Mouse (Mus musculus) R1 (cell line): ENCODE measurements at regions not wholly inside any gene's neighbourhood (a gene's known extent, or its start where the extent isn't known, plus 50 kb on each side); places are given as distances from the start of the nearest gene placed in this dataset.

Experiments
- DNase-seq: peaks from one replicate; pipeline ENCODE4 v3.0.0-alpha.2; 2018; ENCODE audit warnings: low read depth, low spot score

DNA sequence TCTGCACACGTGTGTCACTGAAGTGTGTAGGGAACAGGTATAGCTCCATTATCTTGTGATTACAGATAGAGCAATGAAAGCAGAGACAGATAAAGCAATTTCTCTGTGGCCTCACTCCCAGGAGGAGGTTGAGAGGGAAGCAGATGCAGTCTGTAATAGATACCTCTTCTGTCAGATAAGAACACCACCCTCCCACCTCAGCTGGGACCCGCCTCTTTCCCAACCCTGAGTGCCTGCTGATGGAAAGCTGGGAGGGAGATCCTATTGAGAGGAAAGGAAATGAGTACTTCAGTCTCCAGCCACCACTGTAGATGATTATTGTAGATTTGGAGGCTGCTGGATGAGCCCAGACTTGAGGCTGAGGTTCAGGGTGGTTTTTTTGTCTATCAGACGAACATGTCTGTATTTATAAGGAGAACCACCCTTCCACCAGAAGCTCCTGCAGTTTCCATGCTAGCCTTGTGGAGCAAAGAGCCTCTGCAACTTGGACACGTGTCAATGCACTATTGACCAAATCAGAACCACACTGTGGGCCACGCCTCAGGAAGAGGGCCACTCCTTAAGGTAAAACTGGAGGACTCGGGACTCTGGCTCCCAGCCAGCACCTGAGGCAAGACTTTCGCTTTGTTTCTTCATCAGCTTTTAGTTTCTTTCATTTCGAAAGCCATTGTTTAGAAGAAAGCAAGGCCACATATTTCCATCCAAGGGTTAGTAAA, 55.3 kb upstream of the Plekha5 start:
- peak; percentile 58 for DNase-seq

DNA sequence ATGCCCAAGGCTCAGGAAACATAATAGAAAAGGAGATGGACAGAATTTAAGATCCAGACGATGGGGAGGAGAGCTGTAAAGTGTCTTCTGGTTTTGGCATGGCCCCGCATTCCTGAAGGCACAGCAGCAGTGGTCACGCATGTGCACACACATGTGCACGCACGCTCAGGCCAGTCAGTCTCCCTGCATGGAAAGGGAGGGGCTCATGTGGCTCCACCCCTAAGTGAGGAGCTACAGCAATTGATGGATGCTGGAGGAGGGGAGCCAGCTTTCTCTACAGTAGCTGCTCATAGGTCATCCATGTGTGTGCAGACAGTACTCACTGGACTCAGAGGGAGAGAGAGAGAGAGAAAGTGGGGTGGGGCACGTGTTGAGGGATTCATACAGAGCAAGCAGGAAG, 56.6 kb upstream of the Plekha5 start:
- DNase-seq, result no peak

DNA sequence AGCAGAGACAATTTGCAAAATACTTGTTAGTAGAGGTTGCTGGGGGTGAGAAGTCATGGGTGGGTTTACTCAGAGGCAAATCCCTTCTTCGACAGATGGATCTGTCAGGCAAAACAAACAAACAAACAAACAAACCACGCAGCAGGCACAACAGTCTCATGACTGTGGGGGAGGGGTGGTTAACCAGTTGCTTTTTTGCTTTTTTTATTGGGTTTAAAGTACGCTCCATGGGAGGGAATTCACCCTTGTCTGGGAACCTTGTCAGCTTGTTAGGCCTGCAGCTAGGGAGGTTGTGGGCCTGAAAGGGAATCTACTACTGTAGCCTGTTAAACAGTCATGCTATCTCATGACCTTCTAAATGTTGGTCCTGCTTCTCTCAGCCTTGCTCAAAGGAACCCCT, 57.1 kb upstream of the Plekha5 start:
- DNase-seq, result no peak

DNA sequence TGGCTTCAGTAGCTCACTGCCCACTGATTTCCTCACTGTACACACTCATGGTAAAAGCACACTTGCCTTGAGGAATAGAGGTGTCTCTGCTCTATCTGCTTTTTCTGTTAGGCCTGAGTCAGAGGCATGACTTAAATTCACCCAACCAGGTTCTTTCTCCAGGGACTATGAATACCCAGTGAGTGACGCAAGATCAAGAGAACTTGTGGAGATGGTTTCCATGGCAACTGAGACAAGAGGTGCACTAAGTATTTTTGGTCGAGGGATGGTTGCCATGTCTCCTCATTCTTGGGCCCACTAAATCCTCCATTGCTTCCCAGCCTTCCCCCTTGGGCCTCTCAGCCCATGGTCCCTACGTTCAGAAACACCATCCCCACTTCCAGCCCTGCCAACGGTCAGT, 62.9 kb upstream of the Plekha5 start:
- peak; percentile 59 for DNase-seq

DNA sequence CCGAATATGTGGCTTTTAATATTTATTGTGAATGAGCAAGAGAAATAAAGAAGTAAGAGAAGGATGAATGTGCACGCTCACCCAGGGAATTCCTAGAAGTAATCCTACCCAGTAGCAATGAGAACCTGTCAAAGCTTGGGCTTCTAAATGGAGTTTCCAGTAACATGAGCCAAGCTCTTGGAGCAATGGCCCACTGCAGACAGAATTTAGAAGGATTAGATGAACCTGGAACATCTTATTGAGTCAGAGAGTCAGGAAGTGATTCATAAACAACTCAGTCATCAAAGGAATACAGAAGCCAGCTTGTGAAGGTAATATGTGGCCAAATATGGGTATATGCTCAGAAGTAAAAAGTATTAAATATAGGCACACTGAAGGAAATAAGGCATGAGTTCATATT, 66.0 kb upstream of the Plekha5 start:
- DNase-seq, result no peak

DNA sequence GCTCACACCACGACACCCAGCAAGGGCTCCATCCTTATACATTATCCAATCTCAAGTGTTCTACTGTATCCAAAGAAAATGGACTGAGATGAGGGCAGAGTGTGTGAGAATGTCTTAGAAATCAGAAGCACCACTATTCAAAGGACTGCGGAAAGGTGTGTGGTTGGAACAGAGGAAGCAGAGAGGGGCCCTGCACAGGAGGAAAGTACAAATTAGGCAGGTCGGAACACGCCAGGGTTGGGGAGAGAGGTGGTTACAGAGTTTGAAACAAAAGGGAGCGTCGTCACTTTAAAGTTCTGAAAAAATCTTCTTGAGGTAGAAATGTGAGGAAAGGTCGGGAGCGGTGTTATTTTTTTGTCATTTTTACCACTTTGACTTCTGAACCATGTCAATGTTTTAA, 66.6 kb upstream of the Plekha5 start:
- DNase-seq, result no peak

DNA sequence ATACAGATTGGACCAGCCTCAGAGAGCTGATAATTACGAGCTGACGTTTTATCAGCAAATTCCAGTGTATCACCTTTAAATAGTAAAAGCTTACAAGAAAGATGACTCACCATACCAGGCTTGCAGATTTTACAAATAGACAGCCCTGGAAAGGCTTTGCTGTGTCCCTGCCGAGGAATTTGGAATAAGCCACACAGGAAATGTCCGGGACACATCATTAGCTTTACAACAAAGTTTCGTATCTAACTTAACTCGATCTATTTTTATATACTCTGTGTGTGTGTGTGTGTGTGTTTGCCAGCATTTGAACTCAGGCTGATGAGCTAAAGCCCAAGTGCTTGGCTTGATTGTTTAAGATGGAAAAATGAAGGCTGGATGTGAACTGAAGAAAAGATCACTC, 69.8 kb upstream of the Plekha5 start:
- no peak for DNase-seq

DNA sequence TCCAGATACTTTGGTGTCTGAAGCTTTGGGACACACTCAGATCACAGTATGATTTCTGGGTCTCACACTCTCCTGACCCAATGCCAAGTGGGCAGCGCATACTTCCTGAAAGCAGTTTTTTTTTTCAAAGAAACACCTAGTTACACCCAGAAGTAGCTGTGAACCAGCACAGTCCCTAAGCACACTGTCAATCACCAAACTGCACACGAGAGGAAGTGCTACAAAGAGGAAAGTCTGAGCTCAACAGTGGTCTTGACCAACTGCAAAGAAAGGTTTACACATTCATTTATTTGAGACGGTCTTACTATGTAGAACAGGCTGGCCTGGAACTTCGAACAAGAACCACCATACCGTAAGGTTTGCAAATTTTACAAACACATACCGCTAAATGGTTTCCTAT, 70.2 kb upstream of the Plekha5 start:
- DNase-seq, result no peak

DNA sequence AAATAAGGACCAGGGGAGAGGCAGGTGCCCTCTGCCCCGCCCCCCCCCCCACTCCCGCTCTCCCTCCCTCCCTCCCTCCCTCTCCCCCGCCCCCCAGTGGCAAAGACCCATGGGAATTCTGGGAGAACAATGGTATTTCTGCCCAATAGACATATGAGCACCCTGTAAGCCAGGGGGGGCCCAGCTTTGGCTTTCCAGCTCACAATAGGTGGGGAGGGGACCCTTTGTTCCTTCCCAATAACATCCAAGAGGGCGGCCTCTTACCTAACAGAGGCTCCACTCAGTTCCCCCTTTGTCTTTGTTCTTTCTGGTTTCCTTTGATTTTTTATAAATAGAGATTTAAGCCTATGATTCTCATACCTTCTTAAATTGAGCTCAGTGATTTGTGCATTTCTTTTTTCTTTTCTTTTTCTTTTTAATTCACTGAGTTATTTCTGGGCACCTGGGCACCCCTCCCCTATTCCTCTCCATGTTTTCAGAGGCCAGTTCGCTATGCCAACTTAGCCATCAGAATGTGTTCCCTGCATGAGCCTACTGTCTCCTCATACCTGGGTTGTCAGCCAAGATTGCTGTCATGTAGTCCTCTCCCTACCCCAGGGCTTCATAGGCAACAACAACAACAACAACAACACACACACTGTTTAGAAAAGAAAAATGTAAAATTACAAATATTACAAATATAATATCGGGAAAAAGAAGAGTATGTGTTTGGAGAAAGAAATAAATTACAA, 72.3 kb upstream of the Plekha5 start:
- DNase-seq, result no peak

DNA sequence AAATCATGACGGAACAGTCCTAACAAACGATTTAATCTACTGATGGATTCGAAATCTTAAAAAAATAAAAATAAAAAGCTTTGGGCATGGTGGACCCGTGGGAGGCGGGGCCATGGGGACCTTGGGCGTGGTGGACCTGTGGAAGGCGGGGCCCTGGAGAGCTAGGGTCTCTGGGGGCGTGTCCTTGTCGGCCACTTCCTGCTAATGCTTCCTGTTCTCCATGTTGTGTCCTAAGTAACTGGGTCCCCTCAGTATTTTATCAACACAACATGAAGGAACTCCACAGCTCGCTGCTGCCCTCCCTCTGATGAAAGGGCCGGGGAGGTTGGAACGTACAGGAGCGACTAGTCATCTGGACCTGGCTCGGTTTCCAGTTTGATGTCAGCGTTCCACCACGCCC, 75.3 kb upstream of the Plekha5 start:
- peak; percentile 90 for DNase-seq

DNA sequence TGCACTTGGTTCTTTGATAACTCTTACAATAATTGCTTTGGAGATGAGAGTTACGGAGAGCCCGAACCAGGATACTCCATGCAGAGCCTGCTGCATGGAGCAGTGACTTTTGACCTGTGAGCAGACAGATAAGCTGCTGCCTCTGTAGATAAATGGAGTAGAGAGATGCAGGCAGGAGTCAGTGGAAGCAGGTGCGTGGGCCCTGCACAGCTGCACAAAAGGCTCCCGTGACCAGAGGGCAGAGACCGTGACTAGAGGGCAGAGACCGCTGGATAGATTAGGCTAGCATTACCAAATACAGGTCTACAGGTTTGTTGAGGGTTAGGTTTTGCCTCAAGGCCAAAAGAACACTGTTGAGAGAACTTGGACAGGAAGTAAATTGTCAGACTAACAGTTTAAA, 76.9 kb upstream of the Plekha5 start:
- DNase-seq, result no peak

DNA sequence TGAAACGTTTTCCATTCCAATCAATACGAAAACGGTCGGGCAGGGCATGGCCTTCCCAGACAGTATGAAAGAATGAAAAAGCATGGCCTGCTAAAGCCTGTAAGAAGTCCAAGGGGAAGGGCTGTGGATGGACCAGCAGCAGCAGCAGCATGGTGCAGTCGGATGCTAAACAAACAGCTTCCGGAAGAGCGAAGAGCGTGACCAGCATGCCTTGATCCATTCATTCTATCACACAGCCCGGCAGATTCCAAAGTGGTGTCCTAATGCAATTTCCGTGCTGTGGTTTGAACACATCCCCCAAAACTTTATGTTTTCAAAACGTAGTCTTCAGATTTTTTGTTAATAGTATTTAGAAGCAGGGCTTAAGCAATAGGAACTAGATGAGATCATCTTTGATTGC, 80.2 kb upstream of the Plekha5 start:
- DNase-seq, result no peak

DNA sequence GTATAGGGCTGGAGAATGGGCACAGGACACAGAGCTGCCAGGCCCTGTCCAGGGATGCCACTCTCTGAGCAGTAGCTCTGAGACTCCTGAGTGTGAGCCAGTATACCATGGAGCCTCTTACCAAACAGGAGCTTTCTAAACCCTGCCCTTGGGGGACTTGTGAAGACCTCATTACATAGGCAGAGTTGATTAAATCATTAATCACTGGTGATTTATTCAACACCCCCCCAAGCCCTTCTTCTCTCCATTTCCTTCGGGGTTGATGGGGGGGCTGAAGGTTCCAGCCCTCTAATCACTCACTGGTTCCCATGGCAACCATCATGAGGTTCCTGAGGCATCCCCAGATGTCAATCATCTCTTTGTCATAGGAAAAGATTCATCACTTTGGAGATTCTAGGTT, 81.0 kb upstream of the Plekha5 start:
- no peak for DNase-seq

DNA sequence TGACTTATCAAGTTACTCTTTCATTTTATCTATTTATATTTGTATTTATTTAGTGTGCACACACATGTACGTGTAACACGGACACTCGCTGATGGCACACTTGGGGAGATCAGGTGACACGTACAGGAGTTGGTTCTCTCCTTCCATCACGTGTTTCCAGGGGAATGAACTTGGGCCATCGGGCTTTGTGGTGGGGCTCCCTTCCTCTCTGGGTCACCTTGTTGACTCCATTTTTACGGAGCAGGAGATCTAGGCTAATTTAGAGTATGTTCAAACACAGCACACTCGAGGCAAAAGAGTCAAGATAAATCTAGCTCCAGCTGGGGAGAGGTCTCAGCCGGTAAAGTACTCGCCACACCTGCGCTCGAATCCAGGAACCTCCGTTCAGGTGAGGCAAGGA, 84.1 kb upstream of the Plekha5 start:
- peak; percentile 53 for DNase-seq

DNA sequence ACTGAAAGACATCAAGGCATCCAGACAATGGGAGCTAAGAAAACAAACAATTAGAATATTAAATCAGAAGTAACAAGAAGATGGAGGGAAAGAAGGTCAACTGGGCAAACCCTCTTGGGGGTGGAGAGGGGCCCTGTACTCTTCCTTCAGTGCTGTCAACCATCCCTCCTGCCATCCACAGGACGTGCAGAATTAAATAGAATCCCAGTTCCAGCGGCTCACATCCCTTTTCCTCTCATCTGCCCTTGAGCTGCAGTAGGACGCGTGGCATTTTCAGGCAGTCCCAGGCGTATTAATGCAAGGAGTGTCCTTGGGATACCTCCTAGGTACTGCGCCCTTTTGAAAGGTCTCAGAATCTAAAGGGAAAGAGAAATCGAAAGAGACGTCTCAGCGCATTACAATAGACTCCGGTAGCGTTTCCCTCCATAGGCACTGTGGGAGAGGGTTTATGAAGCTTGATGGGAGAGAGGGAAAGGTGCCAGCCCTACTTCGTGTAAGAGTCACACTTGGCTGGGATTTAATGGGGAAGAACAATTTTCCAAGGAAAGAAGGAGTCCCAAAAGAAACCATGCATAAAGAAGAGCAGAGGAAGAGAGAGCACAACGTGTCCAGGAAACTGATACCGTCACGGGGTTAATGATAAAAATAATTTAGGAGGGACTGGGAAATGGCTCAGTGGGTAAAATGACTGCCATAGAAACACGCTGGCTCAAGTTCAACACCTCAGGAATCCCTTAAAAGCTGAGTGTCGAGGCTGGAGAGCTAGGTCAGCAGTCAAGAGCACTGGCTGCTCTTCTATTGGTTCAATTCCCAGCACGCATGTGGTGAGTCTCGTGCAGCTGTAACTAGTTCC, 85.7 kb upstream of the Plekha5 start:
- peak; percentile 84 for DNase-seq

DNA sequence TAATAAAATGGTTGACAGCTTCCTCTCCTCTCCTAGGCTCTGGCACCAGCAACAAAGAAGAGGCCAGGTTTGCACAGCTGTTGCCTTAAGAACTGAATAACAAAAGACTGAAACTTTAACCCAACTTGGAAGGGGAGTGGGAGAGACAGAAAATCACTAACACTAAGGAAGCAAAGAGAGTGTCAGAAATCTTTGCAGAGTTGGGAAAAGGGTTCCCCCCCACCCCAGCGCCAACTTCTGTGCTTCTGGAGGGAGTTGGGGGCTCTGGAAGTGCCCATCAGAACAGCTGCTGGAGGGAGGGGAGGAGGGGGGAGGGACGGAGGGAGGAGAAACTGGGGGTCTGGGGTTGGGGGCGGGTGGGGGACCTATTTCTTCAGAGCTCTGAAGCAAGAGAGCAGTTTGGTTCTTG, 86.8 kb upstream of the Plekha5 start:
- peak; percentile 97 for DNase-seq

DNA sequence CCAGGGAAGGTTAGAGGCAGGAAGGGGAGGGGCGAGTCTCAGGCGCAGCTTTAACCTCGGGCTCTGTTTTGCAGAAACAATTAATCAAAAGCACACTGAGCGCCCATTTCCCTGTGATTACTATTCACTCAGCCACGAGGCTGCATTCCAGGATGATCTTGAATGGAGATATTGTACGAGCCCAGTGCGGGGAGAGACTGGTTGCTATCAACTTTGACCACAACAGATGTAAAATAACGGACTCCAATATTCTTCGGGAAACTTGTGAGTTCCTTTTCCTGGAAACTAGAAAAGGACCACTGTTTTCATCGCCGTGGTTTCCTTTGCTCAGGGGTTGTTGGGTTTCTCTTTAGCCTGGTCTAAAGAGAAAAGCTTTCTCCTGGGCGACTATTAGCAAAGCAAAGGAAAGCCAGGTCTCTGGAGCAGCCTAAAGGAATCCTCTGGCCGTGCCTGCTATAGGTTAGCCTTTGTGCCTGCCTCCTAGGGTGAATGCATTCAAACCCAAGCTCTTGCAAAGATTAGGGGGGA, 87.4 kb upstream of the Plekha5 start:
- DNase-seq, result peak; percentile 97

DNA sequence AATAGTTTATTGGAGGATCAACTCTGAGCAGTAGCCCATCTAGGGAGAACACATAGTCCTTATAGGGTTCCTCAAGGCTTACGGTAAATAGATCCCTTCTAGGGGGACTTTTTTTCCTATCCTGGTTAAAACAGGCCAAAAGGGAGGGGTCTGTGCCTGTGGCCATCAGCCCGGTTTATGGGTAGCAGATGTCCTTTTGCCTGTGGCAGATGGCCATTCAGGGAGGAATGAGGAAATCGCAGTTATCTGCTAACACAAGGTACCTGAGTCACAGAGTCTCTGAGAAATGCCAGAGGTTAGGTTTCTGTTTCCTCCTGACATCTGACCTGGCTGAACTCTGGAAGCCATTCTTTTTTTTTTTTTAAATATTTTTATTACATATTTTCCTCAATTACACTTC, 90.5 kb upstream of the Plekha5 start:
- no peak for DNase-seq

DNA sequence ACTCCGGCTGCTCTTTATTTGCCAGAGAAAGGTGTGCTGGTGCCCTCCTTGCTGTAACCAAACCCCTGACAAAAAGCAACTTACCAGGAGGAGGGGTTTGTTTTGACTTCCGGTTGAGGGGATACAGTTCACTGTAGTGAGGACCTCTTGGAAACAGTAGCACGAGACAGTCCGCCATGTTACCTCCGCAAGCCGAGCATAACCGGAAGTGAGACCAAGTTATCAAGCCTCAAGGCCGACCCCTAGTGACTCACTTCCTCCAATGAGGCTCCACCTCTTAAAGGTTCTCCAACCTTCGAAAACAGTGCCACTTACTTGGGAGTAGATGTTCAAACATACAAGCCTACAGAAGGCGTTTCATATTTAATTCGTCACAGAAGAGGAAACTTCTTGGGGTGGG, 115.2 kb upstream of the Plekha5 start:
- DNase-seq, result peak; percentile 69

DNA sequence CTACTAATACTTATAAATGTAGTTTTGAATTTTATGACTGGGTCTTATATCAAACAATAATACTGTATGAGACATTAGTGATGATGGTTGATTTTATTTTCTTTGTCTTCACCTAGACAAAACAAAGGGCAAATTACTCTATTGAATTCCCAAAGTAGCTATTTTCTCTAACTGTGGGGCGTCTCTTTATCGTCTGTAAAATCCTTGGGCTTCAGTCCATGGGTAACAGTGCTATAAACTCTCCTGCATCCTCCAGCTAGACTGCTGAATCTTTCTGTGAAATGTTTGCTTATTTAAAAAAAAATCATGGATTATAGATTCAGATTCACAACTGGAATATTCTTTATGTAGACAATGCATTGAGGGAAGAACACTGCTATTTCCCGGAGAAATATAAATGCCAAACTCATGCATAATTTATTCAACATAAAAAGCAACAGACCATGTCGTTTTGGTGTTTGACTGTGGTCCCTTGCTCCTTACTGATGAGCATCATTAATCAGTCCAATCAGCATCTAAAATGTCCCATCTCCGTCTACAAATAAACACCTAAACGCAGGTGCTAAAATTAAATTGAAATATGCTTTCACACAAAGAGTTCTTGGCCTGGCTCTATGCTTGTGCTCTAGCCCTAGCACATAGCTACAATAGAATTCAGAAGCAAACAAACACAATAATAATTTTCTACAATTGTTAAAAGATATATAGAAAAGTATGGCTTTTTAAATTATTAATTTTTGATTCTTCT, 116.9 kb upstream of the Plekha5 start:
- DNase-seq, result no peak

DNA sequence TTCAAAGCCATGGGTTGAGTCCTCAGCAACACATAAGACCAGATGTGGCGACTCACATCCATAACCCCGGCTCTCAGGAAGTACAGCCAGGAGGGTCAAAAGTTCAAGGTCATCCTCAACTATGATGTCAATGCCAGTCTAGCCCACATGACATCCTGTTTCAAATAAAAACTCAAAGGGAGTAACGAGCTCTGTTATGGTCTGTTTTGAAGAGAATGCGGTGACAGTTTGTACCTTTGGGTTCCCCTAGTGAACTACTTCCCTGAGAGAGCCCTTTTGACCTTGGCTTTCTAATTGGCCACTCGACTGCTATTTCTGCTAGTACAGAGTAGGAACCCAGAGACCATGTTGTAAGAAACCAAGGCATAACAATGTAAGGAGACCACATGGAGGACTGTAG, 119.7 kb upstream of the Plekha5 start:
- peak; percentile 96 for DNase-seq
